19 mouse cellular contexts compared by ENCODE assay signal in the genomic region with DNA sequence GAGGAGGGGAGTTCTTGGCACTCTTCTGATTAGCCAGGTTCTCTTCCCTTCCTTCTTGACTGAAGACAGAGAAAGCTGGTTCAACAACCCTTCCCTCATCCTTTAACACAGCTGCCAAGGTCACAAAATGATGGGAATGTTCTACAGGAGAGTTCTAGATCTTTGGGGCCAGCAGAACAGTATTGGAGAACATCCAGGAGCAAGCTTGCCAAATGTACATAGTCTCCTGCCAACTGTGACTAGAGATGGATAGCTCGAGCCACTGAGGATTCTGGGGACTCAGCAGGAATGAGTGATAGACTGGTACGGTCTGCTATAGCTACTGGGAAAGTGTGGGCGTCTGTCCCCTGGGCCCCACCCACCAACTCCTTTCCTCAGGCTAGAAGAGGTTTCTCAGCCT. TPM values are rescaled to one million over a fixed set of nuclear protein-coding genes. Genes with fewer than 3 reads are reported as not detected.
A peak's percentile ranks its signal among the peaks of the same experiment; 100 is the strongest.
DNase-seq lines count a peak whose midpoint lies in the region; ATAC-seq and TF ChIP-seq lines count a peak whose summit lies in the region.
"Had no signal": no experiment of that assay in that cellular context is flagged by ENCODE, and none has a peak within 500 bp of the region (broad histone marks: within the 10 kb centered on the region; RNA-seq: fewer than 3 reads in every experiment).

No protein-coding gene starts in this region.

- peak; percentile 30 for DNase-seq in adrenal gland, adult 2 months
- no peak for DNase-seq in adrenal gland, adult 8-10 months
- DNase-seq in heart, adult 18-20 months, result peak; percentile 63 to 68
- no peak for DNase-seq in heart, postnatal 36 days
- peak; percentile 19 for DNase-seq in lung, postnatal 0 days (ENCODE audit: low spot score)
- no peak for DNase-seq in lung, postnatal 14 days
- DNase-seq in layer of hippocampus, adult 9-11 months, result no peak
- DNase-seq: adrenal gland, postnatal 25 days; kidney, postnatal 4 days; thymus, postnatal 25 days had no signal

- H3K36me3 ChIP-seq in lung, postnatal 0 days (ENCODE audit: insufficient read depth, low read length), result peaks cover 39% of the 10 kb centered on the region
- H3K36me3 ChIP-seq in forebrain, embryonic 15.5 days, result peaks cover 60% of the 10 kb centered on the region

- H3K9ac ChIP-seq in lung, postnatal 0 days (replicated peaks; ENCODE audit: low read depth), result no peak overlapping the region
- H3K9ac ChIP-seq in forebrain, embryonic 15.5 days (replicated peaks), result no peak overlapping the region

- no peaks in the 10 kb centered on the region for H3K4me1 ChIP-seq in lung, postnatal 0 days (ENCODE audit: insufficient read depth, low read depth, low read length)
- H3K4me1 ChIP-seq in forebrain, embryonic 15.5 days, result no peaks in the 10 kb centered on the region
- H3K4me1 ChIP-seq: limb, embryonic 10.5 days had no signal

- H3K27me3 ChIP-seq in lung, postnatal 0 days (replicated peaks; ENCODE audit: insufficient read depth, low read length), result no peaks in the 10 kb centered on the region
- no peaks in the 10 kb centered on the region for H3K27me3 ChIP-seq in forebrain, embryonic 15.5 days
- H3K27me3 ChIP-seq: CH12.LX, Patski had no signal

- intact Hi-C loops in heart, postnatal 36 days (cut with DNase I), result no loop called here

- ATAC-seq in lung, postnatal 0 days, result no peak
- ATAC-seq in forebrain, embryonic 15.5 days (replicated peaks), result no peak
- ATAC-seq: Patski had no signal

- no peak overlapping the region for H3K4me3 ChIP-seq in lung, postnatal 0 days (ENCODE audit: low read depth, low read length)
- H3K4me3 ChIP-seq in forebrain, embryonic 15.5 days, result no peak overlapping the region
- H3K4me3 ChIP-seq: hindbrain, embryonic 10.5 days; limb, embryonic 10.5 days; myocyte had no signal

- H3K27ac ChIP-seq in lung, postnatal 0 days (ENCODE audit: low read length), result peak overlapping the region; percentile 78
- no peak overlapping the region for H3K27ac ChIP-seq in forebrain, embryonic 15.5 days (replicated peaks)
- H3K27ac ChIP-seq: hindbrain, embryonic 10.5 days; limb, embryonic 10.5 days had no signal

- no peak overlapping the region for H3K4me2 ChIP-seq in lung, postnatal 0 days (replicated peaks; ENCODE audit: low read depth, low read length)
- H3K4me2 ChIP-seq in forebrain, embryonic 15.5 days (replicated peaks), result no peak overlapping the region
- H3K4me2 ChIP-seq: midbrain, embryonic 11.5 days had no signal

- no peak for TF ChIP-seq CTCF in lung, postnatal 0 days (IDR thresholded peaks at IDR 0.05)

- no peak for TF ChIP-seq EP300 in lung, postnatal 0 days (IDR thresholded peaks at IDR 0.05)

- H3K9me3 ChIP-seq in lung, postnatal 0 days (ENCODE audit: low read length), result no peaks in the 10 kb centered on the region
- no peaks in the 10 kb centered on the region for H3K9me3 ChIP-seq in forebrain, embryonic 15.5 days
- H3K9me3 ChIP-seq: hindbrain, embryonic 10.5 days; limb, embryonic 10.5 days had no signal

- WGBS in lung, postnatal 0 days, result 65% methylated on average over 3 of the region's 3 CpGs
- 78% methylated on average over 3 of the region's 3 CpGs for WGBS in forebrain, embryonic 15.5 days

RNA-seq across cellular contexts. Expression of gene Vasp, which starts 13.3 kb away (rescaled TPM):
- total RNA-seq in adrenal gland, adult 2 months (2021), result 10 to 100 TPM; 45.8 to 55.8 TPM
- 136 and 143 TPM in 2 replicates for polyA plus RNA-seq in adrenal gland, adult 2 months (2012; rRNA removed)
- total RNA-seq in adrenal gland, adult 8-10 months (2022), result 10 to 100 TPM; 44.8 to 70.6 (median 59.1) TPM
- 10 to 100 TPM; 26.7 to 27.7 TPM for total RNA-seq in heart, adult 18-20 months (2021)
- total RNA-seq in heart, postnatal 36 days (2021), result 10 to 100 TPM; 32.6 to 36.1 TPM
- polyA plus RNA-seq in lung, postnatal 0 days (2015; fragmentation: Nextera tagmentation; extraction: Ambion mirVana), result 109 and 121 TPM in 2 replicates
- polyA plus RNA-seq in forebrain, embryonic 15.5 days (2015; fragmentation: Nextera tagmentation; extraction: Ambion mirVana), result 37.6 and 39.5 TPM in 2 replicates

RNA-seq across cellular contexts. Expression of gene Ppm1n, which starts 21.5 kb away (rescaled TPM):
- not detected for total RNA-seq in adrenal gland, adult 2 months (2021)
- polyA plus RNA-seq in adrenal gland, adult 2 months (2012; rRNA removed), result 0.09 and 0.68 TPM in 2 replicates
- total RNA-seq in adrenal gland, adult 8-10 months (2022), result not detected
- not detected for total RNA-seq in heart, adult 18-20 months (2021)
- not detected for total RNA-seq in heart, postnatal 36 days (2021)
- not detected in 2 replicates for polyA plus RNA-seq in lung, postnatal 0 days (2015; fragmentation: Nextera tagmentation; extraction: Ambion mirVana)
- polyA plus RNA-seq in forebrain, embryonic 15.5 days (2015; fragmentation: Nextera tagmentation; extraction: Ambion mirVana), result 0.19 and 0.31 TPM in 2 replicates
- total RNA-seq: adrenal gland, postnatal 25 days; CH12.LX; granulocyte monocyte progenitor cell, adult 5-6 weeks had no signal
- polyA plus RNA-seq: erythroblast, embryonic 14.5 days had no signal

RNA-seq across cellular contexts. Expression of gene Rtn2, which starts 24.1 kb away (rescaled TPM):
- 1 to 10 TPM; 4.2 to 7.4 TPM for total RNA-seq in adrenal gland, adult 2 months (2021)
- polyA plus RNA-seq in adrenal gland, adult 2 months (2012; rRNA removed), result 14.6 and 19.4 TPM in 2 replicates
- total RNA-seq in adrenal gland, adult 8-10 months (2022), result 10 to 100 TPM in 1 of 4 experiments, 1 to 10 TPM in 3; 3.8 to 15.0 (median 6.8) TPM
- total RNA-seq in heart, adult 18-20 months (2021), result 100 to 1,000 TPM; 124 to 132 TPM
- 100 to 1,000 TPM; 137 to 148 TPM for total RNA-seq in heart, postnatal 36 days (2021)
- 23.8 and 26.6 TPM in 2 replicates for polyA plus RNA-seq in lung, postnatal 0 days (2015; fragmentation: Nextera tagmentation; extraction: Ambion mirVana)
- polyA plus RNA-seq in forebrain, embryonic 15.5 days (2015; fragmentation: Nextera tagmentation; extraction: Ambion mirVana), result 123 and 127 TPM in 2 replicates
- total RNA-seq: granulocyte monocyte progenitor cell, adult 5-6 weeks had no signal

RNA-seq across cellular contexts. Expression of gene Opa3, which starts 30.2 kb away (rescaled TPM):
- 10 to 100 TPM; 31.2 to 43.5 TPM for total RNA-seq in adrenal gland, adult 2 months (2021)
- 30.2 and 32.3 TPM in 2 replicates for polyA plus RNA-seq in adrenal gland, adult 2 months (2012; rRNA removed)
- total RNA-seq in adrenal gland, adult 8-10 months (2022), result 10 to 100 TPM; 32.4 to 41.5 (median 33.7) TPM
- 10 to 100 TPM; 65.1 to 70.8 TPM for total RNA-seq in heart, adult 18-20 months (2021)
- 10 to 100 TPM; 53.9 to 62.9 TPM for total RNA-seq in heart, postnatal 36 days (2021)
- 18.8 and 19.0 TPM in 2 replicates for polyA plus RNA-seq in lung, postnatal 0 days (2015; fragmentation: Nextera tagmentation; extraction: Ambion mirVana)
- polyA plus RNA-seq in forebrain, embryonic 15.5 days (2015; fragmentation: Nextera tagmentation; extraction: Ambion mirVana), result 40.6 and 44.5 TPM in 2 replicates

RNA-seq across cellular contexts. Expression of gene Gpr4, which starts 46.0 kb away (rescaled TPM):
- 10 to 100 TPM in 1 of 2 experiments, 1 to 10 TPM in 1; 6.4 to 11.8 TPM for total RNA-seq in adrenal gland, adult 2 months (2021)
- 20.4 and 23.8 TPM in 2 replicates for polyA plus RNA-seq in adrenal gland, adult 2 months (2012; rRNA removed)
- total RNA-seq in adrenal gland, adult 8-10 months (2022), result 10 to 100 TPM in 2 of 4 experiments, 1 to 10 TPM in 2; 5.7 to 15.2 (median 8.2) TPM
- 1 to 10 TPM; 5.5 to 7.1 TPM for total RNA-seq in heart, adult 18-20 months (2021)
- total RNA-seq in heart, postnatal 36 days (2021), result 10 to 100 TPM in 1 of 2 experiments, 1 to 10 TPM in 1; 7.9 to 10.6 TPM
- 2.7 and 3.1 TPM in 2 replicates for polyA plus RNA-seq in lung, postnatal 0 days (2015; fragmentation: Nextera tagmentation; extraction: Ambion mirVana)
- polyA plus RNA-seq in forebrain, embryonic 15.5 days (2015; fragmentation: Nextera tagmentation; extraction: Ambion mirVana), result 2.2 and 2.4 TPM in 2 replicates
- total RNA-seq: granulocyte monocyte progenitor cell, adult 5-6 weeks had no signal
- polyA plus RNA-seq: erythroblast, embryonic 14.5 days had no signal

Comparison
In these comparisons a context has a peak if more than half of its experiments do, and no peak if none do; other contexts are left out.
1. DNase-seq: peak in adrenal gland, adult 2 months (single experiment), heart, adult 18-20 months (2 of 2) and lung, postnatal 0 days (single experiment); none in adrenal gland, adult 8-10 months (single experiment), heart, postnatal 36 days (0 of 2), lung, postnatal 14 days (single experiment) and layer of hippocampus, adult 9-11 months (single experiment).
2. RNA of gene Rtn2, which starts 24.1 kb away (total RNA-seq): 137 to 148 TPM in heart, postnatal 36 days and 124 to 132 TPM in heart, adult 18-20 months; 3.8 to 15.0 TPM in adrenal gland, adult 8-10 months and 4.2 to 7.4 TPM in adrenal gland, adult 2 months; every median in the first group is over 4 times any median in the second.